Mouse (Mus musculus): ENCODE measurements around the gene Calu.
"Not testable (repeated sequence)": the region's sequence is repeated elsewhere in the genome, so short reads cannot be mapped to it uniquely, and the experiment has no call there.

Calu gene

GRCm38 (mm10) chr6:29347665-29348370 is at the start of gene Calu:
TSS of gene Calu (plus strand) at chr6:29348069.
- peak; percentile 99 for DNase-seq

- DNase-seq = no peak
Observed at GRCm38 (mm10) chr6:29299112-29299511, 48.8 kb upstream of the Calu start.

GRCm38 (mm10) chr6:29303251-29303650 is 44.6 kb upstream of the Calu start:
- DNase-seq = no peak

- DNase-seq = no peak
Observed at GRCm38 (mm10) chr6:29303726-29304125, 44.1 kb upstream of the Calu start.

GRCm38 (mm10) chr6:29305462-29305861 is 42.4 kb upstream of the Calu start:
- no peak for DNase-seq

- DNase-seq = no peak
Observed at GRCm38 (mm10) chr6:29308846-29309605, 38.8 kb upstream of the Calu start.

GRCm38 (mm10) chr6:29313690-29314202 is 34.1 kb upstream of the Calu start:
- no peak for DNase-seq

GRCm38 (mm10) chr6:29317286-29317685 is 30.6 kb upstream of the Calu start:
- no peak for DNase-seq

GRCm38 (mm10) chr6:29317941-29318340 is 29.9 kb upstream of the Calu start:
- no peak for DNase-seq

GRCm38 (mm10) chr6:29318879-29319278 is 29.0 kb upstream of the Calu start, which contains the start of gene Fam71f1:
TSS of gene Fam71f1 (plus strand) at chr6:29319140.
- DNase-seq = no peak

- no peak for DNase-seq
Observed at GRCm38 (mm10) chr6:29321586-29321985, 26.3 kb upstream of the Calu start.

GRCm38 (mm10) chr6:29322147-29322546 is 25.7 kb upstream of the Calu start:
- no peak for DNase-seq

- no peak for DNase-seq
Observed at GRCm38 (mm10) chr6:29322735-29323134, 25.1 kb upstream of the Calu start.

GRCm38 (mm10) chr6:29326961-29327360 is 20.9 kb upstream of the Calu start:
- DNase-seq = no peak

- no peak for DNase-seq
Observed at GRCm38 (mm10) chr6:29329514-29329913, 18.4 kb upstream of the Calu start.

- DNase-seq = not testable (repeated sequence)
Observed at GRCm38 (mm10) chr6:29346512-29346911, 1.4 kb upstream of the Calu start.

GRCm38 (mm10) chr6:29347189-29347588 is 680 bp upstream of the Calu start:
- no peak for DNase-seq

- no peak for DNase-seq
Observed at GRCm38 (mm10) chr6:29348371-29348724, 479 bp downstream of the Calu start.

GRCm38 (mm10) chr6:29351613-29352012 is 3.7 kb downstream of the Calu start:
- DNase-seq = no peak

GRCm38 (mm10) chr6:29352816-29353215 is 4.9 kb downstream of the Calu start:
- no peak for DNase-seq

GRCm38 (mm10) chr6:29359386-29359785 is 11.5 kb downstream of the Calu start:
- peak; percentile 25 for DNase-seq

GRCm38 (mm10) chr6:29360211-29360610 is 12.3 kb downstream of the Calu start:
- DNase-seq = no peak

- no peak for DNase-seq
Observed at GRCm38 (mm10) chr6:29362246-29363128, 14.6 kb downstream of the Calu start.
